Mouse (Mus musculus): ENCODE data around the gene Ier3.

- TF ChIP-seq CHD2 (IDR thresholded peaks at IDR 0.05; ENCODE audit: low read depth, low read length) (no peak), HCFC1 (IDR thresholded peaks at IDR 0.05; ENCODE audit: borderline replicate concordance, insufficient read depth, low read length) (no peak), MAFK (IDR thresholded peaks at IDR 0.05; ENCODE audit: insufficient read depth, low read depth, low read length) (no peak)
These were observed 48.0 kb downstream of the Ier3 start for GRCm38 (mm10) chr17:35869346-35870067.
